Mouse (Mus musculus) liver, adult 2 months (tissue): ENCODE results near the gene Prdm16. TPM values are rescaled to one million over a fixed set of nuclear protein-coding genes. Genes with fewer than 3 reads are reported as not detected.

Source experiments
- DNase-seq: peaks from one replicate; pipeline ENCODE4 v3.0.0-alpha.2; 2011; ENCODE audit warnings: low read depth, low spot score; ENCODE audit errors: extremely low read depth
- H3K27ac ChIP-seq: fragments of 200-500 bp; replicated peaks from 2 replicates; pipeline ENCODE4 v1.5.1; 2012; ENCODE audit warnings: low read depth, mild to moderate bottlenecking, control low read depth, inconsistent platforms, low read length; ENCODE audit not compliant: insufficient read depth
- H3K27me3 ChIP-seq: fragments of 200-500 bp; 2 replicates; pipeline ENCODE4 v1.6.1; 2012; ENCODE audit warnings: mild to moderate bottlenecking, moderate library complexity, low read length, inconsistent platforms; ENCODE audit not compliant: control insufficient read depth, insufficient read depth
- H3K36me3 ChIP-seq: fragments of 200-500 bp; 2 replicates; pipeline ENCODE4 v1.6.1; 2012; ENCODE audit warnings: low read length, inconsistent platforms; ENCODE audit not compliant: control insufficient read depth, insufficient read depth
- H3K4me1 ChIP-seq: fragments of 200-500 bp; 2 replicates; pipeline ENCODE4 v1.6.1; 2011; ENCODE audit warnings: low read length; ENCODE audit not compliant: control insufficient read depth, insufficient read depth
- H3K4me3 ChIP-seq: fragments of 200-500 bp; 2 replicates; pipeline ENCODE4 v1.5.1; 2011; ENCODE audit warnings: low read depth, mild to moderate bottlenecking, control low read depth, low read length, moderate library complexity; ENCODE audit not compliant: insufficient read depth
- H3K79me2 ChIP-seq: fragments of 200-500 bp; 2 replicates; pipeline ENCODE4 v1.6.1; 2012; ENCODE audit warnings: inconsistent platforms, mild to moderate bottlenecking, low read length, moderate library complexity; ENCODE audit not compliant: control insufficient read depth, insufficient read depth
- H3K9ac ChIP-seq: fragments of 200-500 bp; 2 replicates; pipeline ENCODE4 v1.6.1; 2012; ENCODE audit warnings: low read depth, mild to moderate bottlenecking, control low read depth, inconsistent platforms, low read length
- CTCF ChIP-seq: fragments of 200-500 bp; IDR thresholded peaks from 2 replicates; pipeline ENCODE4 v1.5.1; 2011; ENCODE audit warnings: low read depth, low read length, control low read depth
- POLR2A ChIP-seq: fragments of 200-500 bp; IDR thresholded peaks from 2 replicates; pipeline ENCODE4 v1.6.1; 2011; ENCODE audit warnings: low read length, control low read depth; ENCODE audit not compliant: insufficient read depth; ENCODE audit errors: extremely low read depth
- WGBS: fragments of 180-500 bp; shearing (Covaris S2); methylation state at CpG from one replicate; pipeline ENCODE4 v1.1.7; 2018; 5-methylcytosine and 5-hydroxymethylcytosine counted together
- polyA plus RNA-seq: library from polyadenylated mRNA; depleted of rRNA; stranded (reverse); fragments of >200 nt; gene quantifications from 2 replicates; pipeline ENCODE4 v1.2.3, GENCODE M21; 2012
- total RNA-seq: library from RNA; depleted of rRNA; stranded (reverse); fragments of >200 nt; gene quantifications from 2 replicates; pipeline ENCODE4 v1.2.3, GENCODE M21; 2014

Gene Prdm16
- total and polyA plus RNA-seq, 2 experiments, result 0.22 to 0.37 TPM

DNA sequence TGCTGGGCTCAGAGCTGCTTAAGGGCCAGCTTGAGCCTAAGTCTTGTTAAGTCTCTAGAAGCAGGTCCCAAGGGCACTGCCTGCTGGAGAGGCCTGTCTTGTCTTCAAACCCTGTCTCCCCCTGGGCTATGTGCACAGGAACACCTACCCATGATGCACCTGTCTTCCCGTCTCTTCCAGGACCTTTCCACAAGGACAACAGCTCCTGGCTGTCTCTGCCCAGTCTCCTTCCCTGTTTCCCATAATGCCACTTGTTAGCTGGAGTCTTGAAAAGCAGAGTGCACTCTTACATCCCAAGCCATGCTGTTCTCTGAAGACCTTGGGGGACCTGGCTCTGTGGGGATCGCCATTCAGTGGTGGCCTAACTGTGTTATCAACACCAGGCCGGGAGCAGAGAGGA, 35.7 kb downstream of the Prdm16 start:
- Histone ChIP-seq H3K9ac (no peak overlapping the region), H3K79me2 (no peaks in the 10 kb centered on the region), H3K27ac (no peak overlapping the region), H3K4me3 (no peak overlapping the region), H3K4me1 (no peaks in the 10 kb centered on the region), H3K27me3 (no peaks in the 10 kb centered on the region), H3K36me3 (no peaks in the 10 kb centered on the region)
- no peak for DNase-seq
- WGBS, result 81% methylated on average over 3 of the region's 3 CpGs
- TF ChIP-seq POLR2A, result no peak
- TF ChIP-seq CTCF, result no peak

DNA sequence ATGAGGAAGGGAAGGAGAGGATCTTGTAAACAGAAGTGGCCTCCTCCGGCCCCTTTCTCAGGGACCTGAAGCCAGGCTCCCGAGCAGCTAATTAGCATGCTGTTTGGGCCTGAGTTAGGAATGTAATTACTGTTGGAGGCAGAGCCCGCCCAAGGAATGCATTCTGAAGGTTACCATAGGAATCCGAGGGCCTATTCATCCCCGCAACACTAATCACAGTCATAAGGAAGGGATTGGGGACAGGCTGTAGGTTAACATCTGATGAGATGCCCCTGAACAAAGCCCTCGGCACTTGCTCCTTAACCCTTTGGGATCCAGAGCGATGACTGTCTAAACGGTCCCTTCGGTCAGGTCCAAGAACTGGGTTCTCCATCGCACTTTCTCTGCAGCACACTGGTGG, 36.7 kb downstream of the Prdm16 start:
- no peaks in the 10 kb centered on the region for H3K79me2 ChIP-seq
- H3K4me3 ChIP-seq, result no peak overlapping the region
- TF ChIP-seq CTCF, result no peak
- TF ChIP-seq POLR2A, result no peak
- H3K27ac ChIP-seq, result no peak overlapping the region
- H3K36me3 ChIP-seq, result no peaks in the 10 kb centered on the region
- no peak overlapping the region for H3K9ac ChIP-seq
- 79% methylated on average over 10 of the region's 10 CpGs for WGBS
- no peaks in the 10 kb centered on the region for H3K27me3 ChIP-seq
- H3K4me1 ChIP-seq, result no peaks in the 10 kb centered on the region
- no peak for DNase-seq

GRCm38 (mm10) chr4:154598357-154598756, 38.3 kb downstream of the Prdm16 start:
- WGBS, result 72% methylated on average over 7 of the region's 7 CpGs
- H3K4me3 ChIP-seq, result no peak overlapping the region
- H3K27ac ChIP-seq, result no peak overlapping the region
- no peak for DNase-seq
- H3K27me3 ChIP-seq, result no peaks in the 10 kb centered on the region
- H3K36me3 ChIP-seq, result no peaks in the 10 kb centered on the region
- no peak overlapping the region for H3K9ac ChIP-seq
- TF ChIP-seq CTCF, result no peak
- no peak for TF ChIP-seq POLR2A
- no peaks in the 10 kb centered on the region for H3K4me1 ChIP-seq
- H3K79me2 ChIP-seq, result no peaks in the 10 kb centered on the region

DNA sequence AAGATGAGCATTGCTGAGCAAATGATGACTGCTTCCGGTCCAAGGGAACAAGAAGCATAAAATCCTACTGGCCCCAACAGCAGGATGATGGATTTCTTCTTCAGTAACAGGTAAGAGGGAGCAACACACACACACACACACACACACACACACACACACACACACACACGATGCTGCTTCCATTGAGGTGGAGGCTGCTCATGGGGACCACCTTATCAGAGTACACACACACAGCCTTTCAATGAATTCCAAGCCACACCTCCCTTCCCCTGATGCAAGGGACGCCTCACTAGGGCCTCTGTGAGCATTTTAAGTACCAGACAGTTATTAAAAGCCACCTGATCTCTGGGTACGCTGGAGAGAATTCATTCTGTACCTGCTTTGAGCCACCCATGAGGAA, 39.9 kb downstream of the Prdm16 start:
- no peak overlapping the region for H3K4me3 ChIP-seq
- no peak overlapping the region for H3K9ac ChIP-seq
- no peak overlapping the region for H3K27ac ChIP-seq
- TF ChIP-seq POLR2A, result no peak
- no peak for TF ChIP-seq CTCF
- H3K4me1 ChIP-seq, result no peaks in the 10 kb centered on the region
- WGBS, result 71% methylated on average over 4 of the region's 4 CpGs
- H3K36me3 ChIP-seq, result no peaks in the 10 kb centered on the region
- no peaks in the 10 kb centered on the region for H3K79me2 ChIP-seq
- H3K27me3 ChIP-seq, result no peaks in the 10 kb centered on the region
- no peak for DNase-seq

GRCm38 (mm10) chr4:154594761-154595556, 41.7 kb downstream of the Prdm16 start:
- H3K79me2 ChIP-seq, result no peaks in the 10 kb centered on the region
- H3K27ac ChIP-seq, result no peak overlapping the region
- no peaks in the 10 kb centered on the region for H3K36me3 ChIP-seq
- WGBS, result 77% methylated on average over 21 of the region's 21 CpGs
- no peaks in the 10 kb centered on the region for H3K27me3 ChIP-seq
- H3K9ac ChIP-seq, result no peak overlapping the region
- DNase-seq, result no peak
- no peak overlapping the region for H3K4me3 ChIP-seq
- H3K4me1 ChIP-seq, result no peaks in the 10 kb centered on the region
- TF ChIP-seq CTCF (no peak), POLR2A (no peak)

DNA sequence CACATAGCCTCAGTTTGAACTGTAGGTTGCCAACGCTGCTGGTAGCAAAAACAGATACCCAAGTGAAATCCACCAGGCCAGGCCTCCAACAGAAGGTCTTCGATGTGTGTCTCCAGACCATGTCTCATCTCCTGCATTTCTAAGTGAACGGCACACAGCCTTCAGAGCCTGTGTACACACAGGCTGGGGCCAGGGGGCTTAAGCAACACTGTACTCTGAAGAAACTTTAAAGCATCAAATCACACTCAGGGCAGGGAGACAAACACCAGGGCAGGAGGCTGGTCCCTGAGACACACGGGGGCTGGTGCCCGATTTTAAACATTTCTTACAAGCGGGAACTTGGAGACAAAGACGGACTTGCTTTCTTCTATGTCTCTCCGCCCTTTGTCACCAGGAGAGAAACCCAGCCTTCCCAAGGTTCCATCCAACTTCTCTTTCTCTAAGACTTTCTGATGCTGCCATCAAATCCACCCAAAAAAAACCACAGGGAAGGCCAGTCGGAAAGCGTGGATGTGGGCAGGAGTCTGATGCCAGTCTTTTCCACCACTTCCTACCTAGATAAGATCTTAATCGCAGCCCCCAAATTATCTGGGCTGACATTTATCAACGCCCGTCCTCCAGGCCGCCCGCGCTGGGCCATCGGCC, 42.4 kb downstream of the Prdm16 start:
- no peaks in the 10 kb centered on the region for H3K27me3 ChIP-seq
- TF ChIP-seq POLR2A, result no peak
- TF ChIP-seq CTCF, result no peak
- no peaks in the 10 kb centered on the region for H3K36me3 ChIP-seq
- no peak for DNase-seq
- WGBS, result 87% methylated on average over 17 of the region's 17 CpGs
- H3K9ac ChIP-seq, result no peak overlapping the region
- no peak overlapping the region for H3K27ac ChIP-seq
- no peak overlapping the region for H3K4me3 ChIP-seq
- no peaks in the 10 kb centered on the region for H3K79me2 ChIP-seq
- H3K4me1 ChIP-seq, result no peaks in the 10 kb centered on the region
